Mouse (Mus musculus) ovary, adult 18-20 months (tissue): ENCODE results near the gene Dyx1c1.

Experiments used
- DNase-seq: peaks from one replicate; pipeline ENCODE4 v3.0.0; 2022; ENCODE audit warnings: low spot score, mixed read lengths

Gene Dyx1c1

GRCm38 (mm10) chr9:72974734-72975133 is 16.1 kb downstream of the Dyx1c1 start:
- no peak for DNase-seq

- DNase-seq = no peak
Observed at GRCm38 (mm10) chr9:72975242-72975641, 16.7 kb downstream of the Dyx1c1 start.

GRCm38 (mm10) chr9:72983066-72983465 is 24.5 kb downstream of the Dyx1c1 start:
- no peak for DNase-seq

- DNase-seq = peak; percentile 96
Observed at GRCm38 (mm10) chr9:72985250-72986220, 26.9 kb downstream of the Dyx1c1 start, which contains the start of the genes Ccpg1os and Ccpg1. Gene Ccpg1os (minus strand): TSS chr9:72985382. Gene Ccpg1 (plus strand): TSS chr9:72985429.

GRCm38 (mm10) chr9:72987703-72988102 is 29.1 kb downstream of the Dyx1c1 start:
- no peak for DNase-seq

GRCm38 (mm10) chr9:72988706-72989105 is 30.1 kb downstream of the Dyx1c1 start:
- DNase-seq = no peak

GRCm38 (mm10) chr9:72991420-72991819 is 32.8 kb downstream of the Dyx1c1 start:
- DNase-seq = no peak

GRCm38 (mm10) chr9:72992576-72992975 is 34.0 kb downstream of the Dyx1c1 start:
- no peak for DNase-seq

- no peak for DNase-seq
Observed at GRCm38 (mm10) chr9:72996167-72996566, 37.6 kb downstream of the Dyx1c1 start.

GRCm38 (mm10) chr9:72996806-72997205 is 38.2 kb downstream of the Dyx1c1 start:
- DNase-seq = no peak

GRCm38 (mm10) chr9:73000487-73000886 is 41.9 kb downstream of the Dyx1c1 start:
- no peak for DNase-seq

- no peak for DNase-seq
Observed at GRCm38 (mm10) chr9:73001314-73002011, 42.9 kb downstream of the Dyx1c1 start.

GRCm38 (mm10) chr9:73002177-73002576 is 43.6 kb downstream of the Dyx1c1 start:
- no peak for DNase-seq

- DNase-seq = no peak
Observed at GRCm38 (mm10) chr9:73004076-73004475, 45.5 kb downstream of the Dyx1c1 start.

- DNase-seq = no peak
Observed at GRCm38 (mm10) chr9:73005106-73005505, 46.5 kb downstream of the Dyx1c1 start.

- no peak for DNase-seq
Observed at GRCm38 (mm10) chr9:73006175-73006574, 47.6 kb downstream of the Dyx1c1 start.

- no peak for DNase-seq
Observed at GRCm38 (mm10) chr9:73008384-73008783, 49.8 kb downstream of the Dyx1c1 start.

- no peak for DNase-seq
Observed at GRCm38 (mm10) chr9:73012629-73013028, 54.0 kb downstream of the Dyx1c1 start.

GRCm38 (mm10) chr9:73014724-73015123 is 56.1 kb downstream of the Dyx1c1 start:
- no peak for DNase-seq

GRCm38 (mm10) chr9:73019841-73020240 is 61.3 kb downstream of the Dyx1c1 start:
- DNase-seq = no peak

- DNase-seq = no peak
Observed at GRCm38 (mm10) chr9:73020566-73021097, 62.0 kb downstream of the Dyx1c1 start.
